Comparison of ENCODE assay signal across 30 mouse cellular contexts in genomic region chr4:123061744-123062143, GRCm38 (mm10). TPM values are rescaled to one million over a fixed set of nuclear protein-coding genes. Genes with fewer than 3 reads are reported as not detected.
DNase-seq lines count a peak whose midpoint lies in the region; ATAC-seq lines count a peak whose summit lies in the region.
"Had no signal": no experiment of that assay in that cellular context is flagged by ENCODE, and none has a peak within 500 bp of the region (broad histone marks: within the 10 kb centered on the region; RNA-seq: fewer than 3 reads in every experiment).

No protein-coding gene starts in this region.

- no peak overlapping the region for H3K9ac ChIP-seq in embryonic facial prominence, embryonic 11.5 days (replicated peaks; ENCODE audit: low read length)
- no peak overlapping the region for H3K9ac ChIP-seq in hindbrain, embryonic 15.5 days
- H3K9ac ChIP-seq in hindbrain, embryonic 12.5 days, result no peak overlapping the region
- H3K9ac ChIP-seq in kidney, embryonic 16.5 days (replicated peaks; ENCODE audit: low read length), result no peak overlapping the region
- no peak overlapping the region for H3K9ac ChIP-seq in forebrain, embryonic 16.5 days (replicated peaks; ENCODE audit: low read depth, low read length)
- H3K9ac ChIP-seq: heart, embryonic 13.5 days; limb, embryonic 15.5 days; liver, embryonic 13.5 days; stomach, embryonic 15.5 days had no signal

- H3K27me3 ChIP-seq in embryonic facial prominence, embryonic 11.5 days (ENCODE audit: control insufficient read depth, insufficient read depth, low read length), result no peaks in the 10 kb centered on the region
- no peaks in the 10 kb centered on the region for H3K27me3 ChIP-seq in embryonic facial prominence, embryonic 10.5 days (replicated peaks; ENCODE audit: low read depth, poor library complexity, severe bottlenecking)
- no peaks in the 10 kb centered on the region for H3K27me3 ChIP-seq in hindbrain, embryonic 15.5 days
- no peaks in the 10 kb centered on the region for H3K27me3 ChIP-seq in hindbrain, embryonic 12.5 days
- H3K27me3 ChIP-seq in kidney, embryonic 16.5 days (ENCODE audit: insufficient read depth, low read length), result no peaks in the 10 kb centered on the region
- H3K27me3 ChIP-seq in forebrain, embryonic 16.5 days (replicated peaks; ENCODE audit: control insufficient read depth, insufficient read depth, low read length), result no peaks in the 10 kb centered on the region
- H3K27me3 ChIP-seq: limb, embryonic 15.5 days; liver, embryonic 13.5 days; stomach, embryonic 15.5 days had no signal

- 0 out of 2 replicates have a peak, but pooled peaks have one; percentile 26 for ATAC-seq in embryonic facial prominence, embryonic 11.5 days (replicated peaks; ENCODE audit: insufficient number of reproducible peaks, low FRiP score, low TSS enrichment, low read depth)
- ATAC-seq in hindbrain, embryonic 15.5 days (ENCODE audit: low FRiP score, low read depth), result peak; percentile 63
- ATAC-seq in hindbrain, embryonic 12.5 days (ENCODE audit: low FRiP score), result no peak; the same call in 1 of the 2 replicates
- peak; percentile 69 for ATAC-seq in kidney, embryonic 16.5 days (ENCODE audit: low FRiP score, low TSS enrichment)
- ATAC-seq in forebrain, embryonic 16.5 days, result peak; percentile 39; the same call in 1 of the 2 replicates
- ATAC-seq: activated CD4-positive, CD25-positive, alpha-beta regulatory T cell, adult 4 months; intestine, embryonic 16.5 days; lung, postnatal 0 days had no signal

- no peak overlapping the region for H3K27ac ChIP-seq in embryonic facial prominence, embryonic 11.5 days (replicated peaks; ENCODE audit: low read depth, low read length)
- H3K27ac ChIP-seq in embryonic facial prominence, embryonic 10.5 days (replicated peaks), result no peak overlapping the region
- no peak overlapping the region for H3K27ac ChIP-seq in hindbrain, embryonic 15.5 days (replicated peaks)
- H3K27ac ChIP-seq in hindbrain, embryonic 12.5 days, result no peak overlapping the region
- no peak overlapping the region for H3K27ac ChIP-seq in kidney, embryonic 16.5 days (ENCODE audit: low read length)
- H3K27ac ChIP-seq in forebrain, embryonic 16.5 days (ENCODE audit: low read length), result no peak overlapping the region
- H3K27ac ChIP-seq: heart, embryonic 13.5 days; kidney, postnatal 0 days; limb, embryonic 10.5 days; limb, embryonic 15.5 days; liver, embryonic 13.5 days; stomach, embryonic 15.5 days had no signal

- no peak for DNase-seq in embryonic facial prominence, embryonic 11.5 days (ENCODE audit: low spot score)
- DNase-seq in embryonic facial prominence, embryonic 10.5 days (ENCODE audit: low spot score), result no peak
- no peak for DNase-seq in kidney, adult 11 months
- no peak for DNase-seq in ovary, postnatal 14 days (ENCODE audit: low spot score)
- DNase-seq: adrenal gland, adult 2 months; adrenal gland, postnatal 36 days; cerebellum, adult 2 months; cerebellum, postnatal 14 days; heart, postnatal 10 days; layer of hippocampus, adult 9-11 months; liver, embryonic 13.5 days; lung, adult 18-20 months; lung, postnatal 4 days; midbrain, embryonic 14.5 days; retina, postnatal 1 day; right cerebral cortex, postnatal 14 days had no signal

- H3K9me3 ChIP-seq in embryonic facial prominence, embryonic 11.5 days (replicated peaks; ENCODE audit: control insufficient read depth, low read length), result no peaks in the 10 kb centered on the region
- no peaks in the 10 kb centered on the region for H3K9me3 ChIP-seq in embryonic facial prominence, embryonic 10.5 days
- H3K9me3 ChIP-seq in hindbrain, embryonic 15.5 days, result no peaks in the 10 kb centered on the region
- no peaks in the 10 kb centered on the region for H3K9me3 ChIP-seq in hindbrain, embryonic 12.5 days (replicated peaks)
- no peaks in the 10 kb centered on the region for H3K9me3 ChIP-seq in kidney, embryonic 16.5 days (ENCODE audit: low read length)
- H3K9me3 ChIP-seq in forebrain, embryonic 16.5 days (ENCODE audit: control insufficient read depth, low read length), result no peaks in the 10 kb centered on the region
- H3K9me3 ChIP-seq: heart, embryonic 13.5 days; limb, embryonic 10.5 days; limb, embryonic 15.5 days; liver, embryonic 13.5 days; megakaryocyte, embryonic 14.5 days; stomach, embryonic 15.5 days had no signal

- 75% methylated on average over 5 of the region's 5 CpGs for WGBS in embryonic facial prominence, embryonic 11.5 days
- 68% methylated on average over 5 of the region's 5 CpGs for WGBS in embryonic facial prominence, embryonic 10.5 days
- 57% methylated on average over 5 of the region's 5 CpGs for WGBS in hindbrain, embryonic 15.5 days
- 71% methylated on average over 5 of the region's 5 CpGs for WGBS in hindbrain, embryonic 12.5 days
- WGBS in kidney, embryonic 16.5 days, result 54% methylated on average over 5 of the region's 5 CpGs
- 57% methylated on average over 5 of the region's 5 CpGs for WGBS in forebrain, embryonic 16.5 days

- no peaks in the 10 kb centered on the region for H3K36me3 ChIP-seq in embryonic facial prominence, embryonic 11.5 days (replicated peaks; ENCODE audit: control insufficient read depth, insufficient read depth, low read depth, low read length)
- peaks cover 6% of the 10 kb centered on the region for H3K36me3 ChIP-seq in embryonic facial prominence, embryonic 10.5 days (replicated peaks)
- peaks cover 5% of the 10 kb centered on the region for H3K36me3 ChIP-seq in hindbrain, embryonic 15.5 days
- H3K36me3 ChIP-seq in hindbrain, embryonic 12.5 days, result no peaks in the 10 kb centered on the region
- H3K36me3 ChIP-seq in kidney, embryonic 16.5 days (ENCODE audit: insufficient read depth, low read length), result no peaks in the 10 kb centered on the region
- 0 out of 2 replicates have a peak, but pooled peaks cover 3% of the 10 kb centered on the region for H3K36me3 ChIP-seq in forebrain, embryonic 16.5 days (ENCODE audit: control insufficient read depth, insufficient read depth)
- H3K36me3 ChIP-seq: limb, embryonic 15.5 days; liver, embryonic 13.5 days; stomach, embryonic 15.5 days had no signal

- H3K4me3 ChIP-seq in embryonic facial prominence, embryonic 11.5 days (ENCODE audit: low read depth, low read length), result no peak overlapping the region
- no peak overlapping the region for H3K4me3 ChIP-seq in embryonic facial prominence, embryonic 10.5 days
- H3K4me3 ChIP-seq in hindbrain, embryonic 15.5 days, result no peak overlapping the region
- H3K4me3 ChIP-seq in hindbrain, embryonic 12.5 days, result no peak overlapping the region
- no peak overlapping the region for H3K4me3 ChIP-seq in kidney, embryonic 16.5 days (ENCODE audit: low read length)
- no peak overlapping the region for H3K4me3 ChIP-seq in forebrain, embryonic 16.5 days (replicated peaks; ENCODE audit: low read length)
- H3K4me3 ChIP-seq: heart, embryonic 13.5 days; limb, embryonic 10.5 days; limb, embryonic 15.5 days; liver, embryonic 13.5 days; megakaryocyte, embryonic 14.5 days; stomach, embryonic 15.5 days had no signal

- no peak overlapping the region for H3K4me2 ChIP-seq in embryonic facial prominence, embryonic 11.5 days (ENCODE audit: low read depth, low read length)
- H3K4me2 ChIP-seq in hindbrain, embryonic 15.5 days, result no peak overlapping the region
- no peak overlapping the region for H3K4me2 ChIP-seq in hindbrain, embryonic 12.5 days (replicated peaks)
- H3K4me2 ChIP-seq in kidney, embryonic 16.5 days (replicated peaks; ENCODE audit: low read depth, low read length), result no peak overlapping the region
- H3K4me2 ChIP-seq in forebrain, embryonic 16.5 days (ENCODE audit: low read length), result no peak overlapping the region
- H3K4me2 ChIP-seq: heart, embryonic 13.5 days; limb, embryonic 15.5 days; liver, embryonic 13.5 days; stomach, embryonic 15.5 days had no signal

- no peaks in the 10 kb centered on the region for H3K4me1 ChIP-seq in embryonic facial prominence, embryonic 11.5 days (ENCODE audit: control insufficient read depth, insufficient read depth, low read length)
- H3K4me1 ChIP-seq in embryonic facial prominence, embryonic 10.5 days, result no peaks in the 10 kb centered on the region; the same call in 1 of the 2 replicates
- H3K4me1 ChIP-seq in hindbrain, embryonic 15.5 days (replicated peaks), result no peaks in the 10 kb centered on the region
- H3K4me1 ChIP-seq in hindbrain, embryonic 12.5 days, result peaks cover 12% of the 10 kb centered on the region
- H3K4me1 ChIP-seq in kidney, embryonic 16.5 days (ENCODE audit: insufficient read depth, low read length), result peaks cover 3% of the 10 kb centered on the region; the same call in 1 of the 2 replicates
- H3K4me1 ChIP-seq in forebrain, embryonic 16.5 days (replicated peaks; ENCODE audit: control insufficient read depth, insufficient read depth, low read length), result no peaks in the 10 kb centered on the region; the same call in 1 of the 2 replicates
- H3K4me1 ChIP-seq: limb, embryonic 10.5 days; limb, embryonic 15.5 days; liver, embryonic 13.5 days; stomach, embryonic 15.5 days had no signal

RNA-seq across cellular contexts. Expression of gene Bmp8b, which starts 43.2 kb away (rescaled TPM):
- polyA plus RNA-seq in embryonic facial prominence, embryonic 11.5 days (2014; fragmentation: Nextera tagmentation; extraction: Ambion mirVana), result 0.31 and 0.84 TPM in 2 replicates
- 0.29 and 0.39 TPM in 2 replicates for polyA plus RNA-seq in embryonic facial prominence, embryonic 10.5 days (2016; fragmentation: Nextera tagmentation; extraction: Ambion mirVana)
- 0.34 and 0.71 TPM in 2 replicates for polyA plus RNA-seq in hindbrain, embryonic 15.5 days (2015; fragmentation: Nextera tagmentation; extraction: Ambion mirVana)
- polyA plus RNA-seq in hindbrain, embryonic 12.5 days (2016; fragmentation: Nextera tagmentation; extraction: Ambion mirVana), result 0.33 and 0.44 TPM in 2 replicates
- 0.17 and 0.26 TPM in 2 replicates for polyA plus RNA-seq in kidney, embryonic 16.5 days (2015; fragmentation: Nextera tagmentation; extraction: Ambion mirVana)
- 0.35 TPM in 2 replicates for polyA plus RNA-seq in forebrain, embryonic 16.5 days (2015; fragmentation: Nextera tagmentation; extraction: Ambion mirVana)
- polyA plus RNA-seq: C2C12 had no signal

RNA-seq across cellular contexts. Expression of gene Trit1, which starts 45.3 kb away (rescaled TPM):
- polyA plus RNA-seq in embryonic facial prominence, embryonic 11.5 days (2014; fragmentation: Nextera tagmentation; extraction: Ambion mirVana), result 21.6 and 21.9 TPM in 2 replicates
- polyA plus RNA-seq in embryonic facial prominence, embryonic 10.5 days (2016; fragmentation: Nextera tagmentation; extraction: Ambion mirVana), result 19.0 and 21.6 TPM in 2 replicates
- 21.6 and 21.7 TPM in 2 replicates for polyA plus RNA-seq in hindbrain, embryonic 15.5 days (2015; fragmentation: Nextera tagmentation; extraction: Ambion mirVana)
- polyA plus RNA-seq in hindbrain, embryonic 12.5 days (2016; fragmentation: Nextera tagmentation; extraction: Ambion mirVana), result 23.3 and 26.7 TPM in 2 replicates
- polyA plus RNA-seq in kidney, embryonic 16.5 days (2015; fragmentation: Nextera tagmentation; extraction: Ambion mirVana), result 18.1 and 21.5 TPM in 2 replicates
- polyA plus RNA-seq in forebrain, embryonic 16.5 days (2015; fragmentation: Nextera tagmentation; extraction: Ambion mirVana), result 34.1 and 35.7 TPM in 2 replicates

RNA-seq across cellular contexts. Expression of gene Oxct2b, which starts 54.3 kb away (rescaled TPM):
- polyA plus RNA-seq in embryonic facial prominence, embryonic 11.5 days (2014; fragmentation: Nextera tagmentation; extraction: Ambion mirVana), result 0.20 TPM in 1 of 2 replicates, not detected in the other
- 0.09 and 0.12 TPM in 2 replicates for polyA plus RNA-seq in embryonic facial prominence, embryonic 10.5 days (2016; fragmentation: Nextera tagmentation; extraction: Ambion mirVana)
- polyA plus RNA-seq in hindbrain, embryonic 15.5 days (2015; fragmentation: Nextera tagmentation; extraction: Ambion mirVana), result 0.37 and 0.64 TPM in 2 replicates
- 0.48 TPM in 1 of 2 replicates, not detected in the other for polyA plus RNA-seq in hindbrain, embryonic 12.5 days (2016; fragmentation: Nextera tagmentation; extraction: Ambion mirVana)
- polyA plus RNA-seq in kidney, embryonic 16.5 days (2015; fragmentation: Nextera tagmentation; extraction: Ambion mirVana), result 0.12 TPM in 1 of 2 replicates, not detected in the other
- polyA plus RNA-seq in forebrain, embryonic 16.5 days (2015; fragmentation: Nextera tagmentation; extraction: Ambion mirVana), result 0.41 TPM in 1 of 2 replicates, not detected in the other
- polyA plus RNA-seq: activated CD4-positive, CD25-positive, alpha-beta regulatory T cell, adult 4 months; adrenal gland, adult 2 months; C2C12; limb, embryonic 10.5 days; liver, embryonic 13.5 days; lung, postnatal 0 days had no signal
